Mouse (Mus musculus): ENCODE results near the gene Fzd4.

- no peak for TF ChIP-seq USF1 (IDR thresholded peaks at IDR 0.05; ENCODE audit: low read depth)
- no peak for TF ChIP-seq MYOD1 (IDR thresholded peaks at IDR 0.05; ENCODE audit: control insufficient read depth in 1 of 3, insufficient read length in 2 of 3, low read depth in 2 of 3)
- no peak for TF ChIP-seq POLR2A (IDR thresholded peaks at IDR 0.05; ENCODE audit: insufficient read length, low read depth)
- no peak for TF ChIP-seq E2F4 (IDR thresholded peaks at IDR 0.05; ENCODE audit: insufficient read depth)
- no peak for TF ChIP-seq REST (IDR thresholded peaks at IDR 0.05; ENCODE audit: insufficient read depth, insufficient read length)
- TF ChIP-seq POLR2AphosphoS2 (IDR thresholded peaks at IDR 0.05; ENCODE audit: insufficient read length, low read depth): no peak
- no peak for TF ChIP-seq TCF12 (IDR thresholded peaks at IDR 0.05; ENCODE audit: insufficient read depth, poor library complexity, severe bottlenecking)
- no peak for TF ChIP-seq TCF3 (IDR thresholded peaks at IDR 0.05; ENCODE audit: insufficient read length, low read depth)
- no peak for TF ChIP-seq SRF (IDR thresholded peaks at IDR 0.05; ENCODE audit: control insufficient read depth, insufficient read length, low read depth)
- TF ChIP-seq CEBPB (IDR thresholded peaks at IDR 0.05; ENCODE audit: insufficient read depth, poor library complexity, severe bottlenecking): no peak
- no peak for TF ChIP-seq MAX (IDR thresholded peaks at IDR 0.05; ENCODE audit: low read depth)
Observed at GRCm38 (mm10) chr7:89401136-89401858, 2.9 kb upstream of the Fzd4 start.

Measured in myocyte (in vitro differentiated cells).